Mouse (Mus musculus) brain, embryonic 14.5 days (tissue): ENCODE measurements around the gene Zfp553.

Source experiments
- CTCF ChIP-seq: fragments of 200-500 bp; IDR thresholded peaks from 2 replicates; pipeline ENCODE4 v1.5.1; 2012; ENCODE audit warnings: inconsistent platforms, mild to moderate bottlenecking, moderate library complexity, borderline replicate concordance; ENCODE audit not compliant: insufficient read depth, insufficient read length; ENCODE audit errors: extremely low read depth
- POLR2A ChIP-seq: fragments of 200-500 bp; IDR thresholded peaks from 2 replicates; pipeline ENCODE4 v1.6.1; 2012; ENCODE audit warnings: mild to moderate bottlenecking, inconsistent platforms, borderline replicate concordance; ENCODE audit not compliant: poor library complexity, insufficient read depth, insufficient read length, severe bottlenecking; ENCODE audit errors: extremely low read depth

DNA sequence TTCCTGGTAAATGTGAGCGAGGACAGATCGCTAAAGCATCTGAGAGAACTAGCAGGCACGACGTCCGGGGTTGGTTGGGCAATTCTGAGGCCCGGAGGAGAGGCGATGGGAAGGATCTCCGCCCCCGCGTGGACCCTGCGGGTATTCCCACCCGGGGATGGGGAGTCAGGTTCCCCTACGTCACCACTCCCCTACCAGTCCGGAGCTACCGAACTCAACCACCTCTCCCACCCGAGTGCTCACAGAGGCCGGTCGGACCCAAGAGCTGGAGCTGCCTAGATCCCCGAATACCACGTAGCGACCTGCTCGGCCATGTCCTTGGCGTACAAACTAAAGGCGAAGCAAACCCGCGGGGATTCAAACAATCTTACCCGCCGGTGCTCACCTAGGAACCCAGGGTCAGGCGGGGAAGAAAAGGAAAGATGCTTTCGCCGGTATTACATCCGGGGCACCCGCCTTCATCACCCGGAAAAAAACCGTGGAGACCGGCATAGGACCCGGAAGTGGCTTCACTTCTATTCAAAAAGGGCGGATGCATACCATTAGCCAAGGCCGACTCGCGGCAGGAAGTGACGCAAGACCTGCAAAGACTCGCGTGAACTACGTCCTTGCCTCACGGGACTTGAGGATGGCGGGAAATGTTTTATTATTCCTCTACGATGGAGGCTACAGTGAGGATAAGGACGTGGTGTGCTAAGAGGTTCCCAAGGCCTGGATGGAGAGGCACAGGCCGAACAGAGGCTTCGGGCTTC is 37.1 kb upstream of the Zfp553 start, which contains the start of gene Cd2bp2:
- TF ChIP-seq CTCF (peak; percentile 41; the same call in 1 of the 2 replicates), POLR2A (peak; percentile 9; the same call in 1 of the 2 replicates)
